Comparison of ENCODE assay signal across 8 mouse cellular contexts in the genomic region with DNA sequence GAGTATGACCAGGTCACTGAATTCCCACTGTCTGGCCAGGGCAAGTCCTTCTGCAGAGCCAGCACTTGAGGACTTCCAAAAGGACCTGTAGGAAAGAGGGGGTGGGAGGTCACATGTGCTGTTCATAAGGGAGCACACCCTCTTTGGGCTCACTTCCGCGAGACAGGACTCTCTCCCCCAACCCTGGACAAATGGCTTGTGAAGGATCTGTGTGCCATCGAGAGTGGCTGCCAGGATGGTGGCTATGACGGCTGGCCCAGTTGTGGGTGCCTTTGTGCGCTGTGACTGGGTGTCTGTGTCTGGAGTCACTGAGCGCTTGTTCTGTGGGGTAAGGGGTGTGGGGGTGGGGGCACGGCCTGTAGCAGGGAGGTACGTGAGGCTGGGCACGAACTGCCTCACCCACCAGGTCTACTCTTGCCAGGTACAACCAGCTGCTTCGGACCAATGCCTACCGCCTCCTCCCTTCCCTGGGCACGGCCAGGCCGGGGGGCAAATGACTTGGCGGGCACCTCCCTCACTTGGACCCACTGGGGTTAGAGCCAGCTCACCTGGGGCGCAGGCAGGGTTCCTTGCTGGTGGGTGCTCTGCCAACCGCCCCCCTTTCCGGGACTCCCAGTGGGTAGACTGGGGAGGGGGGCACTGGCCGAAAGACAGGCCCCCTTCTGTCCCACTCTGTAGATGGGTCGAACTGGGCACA. TPM values are rescaled to one million over a fixed set of nuclear protein-coding genes. Genes with fewer than 3 reads are reported as not detected.
A peak's percentile ranks its signal among the peaks of the same experiment; 100 is the strongest.
DNase-seq lines count a peak whose midpoint lies in the region; ATAC-seq and TF ChIP-seq lines count a peak whose summit lies in the region.

No protein-coding gene starts in this region.

- H3K36me3 ChIP-seq in heart, embryonic 15.5 days: no peaks in the 10 kb centered on the region
- H3K36me3 ChIP-seq in heart, postnatal 0 days (replicated peaks; ENCODE audit: control insufficient read depth, insufficient read depth, low read length): no peaks in the 10 kb centered on the region
- no peaks in the 10 kb centered on the region for H3K36me3 ChIP-seq in neural tube, embryonic 15.5 days

- no peak for DNase-seq in heart, adult 11 months
- peak; percentile 58 for DNase-seq in brain, adult 2 months (ENCODE audit: low read depth, low spot score)
- no peak for DNase-seq in heart, postnatal 0 days (ENCODE audit: low spot score)
- DNase-seq in layer of hippocampus, postnatal 10 days (ENCODE audit: low spot score in 2 of 2): peak; percentile 53 to 75
- DNase-seq in ovary, postnatal 10 days (ENCODE audit: low spot score): no peak

- peak overlapping the region; percentile 43 for H3K4me3 ChIP-seq in heart, embryonic 15.5 days
- H3K4me3 ChIP-seq in heart, postnatal 0 days (ENCODE audit: low read depth, low read length): peak overlapping the region; percentile 35; the same call in 1 of the 2 replicates
- H3K4me3 ChIP-seq in neural tube, embryonic 15.5 days (replicated peaks): peak overlapping the region; percentile 38

- no peak for ATAC-seq in heart, embryonic 15.5 days (replicated peaks; ENCODE audit: insufficient number of reproducible peaks, insufficient read depth, low FRiP score, low read depth)
- ATAC-seq in heart, postnatal 0 days (ENCODE audit: insufficient read depth, low read depth): no peak
- no peak for ATAC-seq in neural tube, embryonic 15.5 days (ENCODE audit: low FRiP score)
- no peak for ATAC-seq in activated CD4-positive, CD25-positive, alpha-beta regulatory T cell, adult 4 months

- 69% methylated on average over 19 of the region's 19 CpGs for WGBS in heart, embryonic 15.5 days
- WGBS in heart, postnatal 0 days: 78% methylated on average over 19 of the region's 19 CpGs
- WGBS in neural tube, embryonic 15.5 days: 62% methylated on average over 19 of the region's 19 CpGs

- H3K9ac ChIP-seq in heart, embryonic 15.5 days: peak overlapping the region; percentile 60
- H3K9ac ChIP-seq in heart, postnatal 0 days (replicated peaks; ENCODE audit: low read depth, low read length): 0 out of 2 replicates have a peak overlapping the region, but pooled peaks have one; percentile 52
- peak overlapping the region; percentile 51; the same call in 1 of the 2 replicates for H3K9ac ChIP-seq in neural tube, embryonic 15.5 days (replicated peaks)

- H3K27me3 ChIP-seq in heart, embryonic 15.5 days: peaks cover 8% of the 10 kb centered on the region
- peaks cover 6% of the 10 kb centered on the region; the same call in 1 of the 2 replicates for H3K27me3 ChIP-seq in heart, postnatal 0 days (ENCODE audit: control insufficient read depth, insufficient read depth, low read length)
- peaks cover 7% of the 10 kb centered on the region; the same call in 1 of the 2 replicates for H3K27me3 ChIP-seq in neural tube, embryonic 15.5 days (replicated peaks)

- TF ChIP-seq CTCF in heart, postnatal 0 days (IDR thresholded peaks at IDR 0.05; ENCODE audit: low read depth): no peak

- H3K4me1 ChIP-seq in heart, embryonic 15.5 days (replicated peaks): peaks cover 77% of the 10 kb centered on the region
- peaks cover 43% of the 10 kb centered on the region for H3K4me1 ChIP-seq in heart, postnatal 0 days (ENCODE audit: control insufficient read depth, insufficient read depth)
- peaks cover 38% of the 10 kb centered on the region for H3K4me1 ChIP-seq in neural tube, embryonic 15.5 days

- H3K27ac ChIP-seq in heart, embryonic 15.5 days: peak overlapping the region; percentile 93; the same call in 1 of the 2 replicates
- H3K27ac ChIP-seq in heart, postnatal 0 days (ENCODE audit: low read depth): no peak overlapping the region
- peak overlapping the region; percentile 51; the same call in 1 of the 2 replicates for H3K27ac ChIP-seq in neural tube, embryonic 15.5 days (replicated peaks)

- peak overlapping the region; percentile 87 for H3K4me2 ChIP-seq in heart, embryonic 15.5 days
- peak overlapping the region; percentile 71 for H3K4me2 ChIP-seq in heart, postnatal 0 days (ENCODE audit: low read depth, low read length)
- peak overlapping the region; percentile 76 for H3K4me2 ChIP-seq in neural tube, embryonic 15.5 days

- H3K9me3 ChIP-seq in heart, embryonic 15.5 days (replicated peaks): no peaks in the 10 kb centered on the region
- no peaks in the 10 kb centered on the region for H3K9me3 ChIP-seq in heart, postnatal 0 days (replicated peaks; ENCODE audit: control insufficient read depth, low read length)
- H3K9me3 ChIP-seq in neural tube, embryonic 15.5 days (replicated peaks): no peaks in the 10 kb centered on the region

- no peak for TF ChIP-seq EP300 in heart, postnatal 0 days (IDR thresholded peaks at IDR 0.05; ENCODE audit: low read depth)

RNA-seq across cellular contexts. Expression of a gene that starts 0.5 kb away (rescaled TPM):
- 0.60 and 0.98 TPM in 2 replicates for polyA plus RNA-seq in heart, embryonic 15.5 days (2015; fragmentation: Nextera tagmentation; extraction: Ambion mirVana)
- total RNA-seq in heart, postnatal 0 days (2014; rRNA removed; ENCODE audit: low replicate concordance): not detected in 2 replicates
- 0.25 TPM in 1 of 2 replicates, not detected in the other for polyA plus RNA-seq in heart, postnatal 0 days (2015; fragmentation: Nextera tagmentation; extraction: Ambion mirVana)
- not detected for total RNA-seq in layer of hippocampus, postnatal 10 days (2021)
- polyA plus RNA-seq in neural tube, embryonic 15.5 days (2015; fragmentation: Nextera tagmentation; extraction: Ambion mirVana): 0.40 TPM in 1 of 2 replicates, not detected in the other
- polyA plus RNA-seq in activated CD4-positive, CD25-positive, alpha-beta regulatory T cell, adult 4 months (2017; shearing (Covaris generic)): not detected

RNA-seq across cellular contexts. Expression of a gene that starts 46.5 kb away (rescaled TPM):
- polyA plus RNA-seq in heart, embryonic 15.5 days (2015; fragmentation: Nextera tagmentation; extraction: Ambion mirVana): 35.1 and 42.4 TPM in 2 replicates
- 79.1 and 81.5 TPM in 2 replicates for total RNA-seq in heart, postnatal 0 days (2014; rRNA removed; ENCODE audit: low replicate concordance)
- polyA plus RNA-seq in heart, postnatal 0 days (2015; fragmentation: Nextera tagmentation; extraction: Ambion mirVana): 45.9 and 53.2 TPM in 2 replicates
- 100 to 1,000 TPM; 223 to 234 TPM for total RNA-seq in layer of hippocampus, postnatal 10 days (2021)
- polyA plus RNA-seq in neural tube, embryonic 15.5 days (2015; fragmentation: Nextera tagmentation; extraction: Ambion mirVana): 123 and 145 TPM in 2 replicates
- 1 to 10 TPM; 2.7 to 3.6 TPM for polyA plus RNA-seq in activated CD4-positive, CD25-positive, alpha-beta regulatory T cell, adult 4 months (2017; shearing (Covaris generic))

RNA-seq across cellular contexts. Expression of a gene that starts 47.1 kb away (rescaled TPM):
- 124 and 133 TPM in 2 replicates for polyA plus RNA-seq in heart, embryonic 15.5 days (2015; fragmentation: Nextera tagmentation; extraction: Ambion mirVana)
- 34.7 and 98.0 TPM in 2 replicates for total RNA-seq in heart, postnatal 0 days (2014; rRNA removed; ENCODE audit: low replicate concordance)
- polyA plus RNA-seq in heart, postnatal 0 days (2015; fragmentation: Nextera tagmentation; extraction: Ambion mirVana): 152 and 162 TPM in 2 replicates
- 10 to 100 TPM; 37.3 to 42.5 TPM for total RNA-seq in layer of hippocampus, postnatal 10 days (2021)
- 129 and 132 TPM in 2 replicates for polyA plus RNA-seq in neural tube, embryonic 15.5 days (2015; fragmentation: Nextera tagmentation; extraction: Ambion mirVana)
- 10 to 100 TPM; 73.4 to 90.9 TPM for polyA plus RNA-seq in activated CD4-positive, CD25-positive, alpha-beta regulatory T cell, adult 4 months (2017; shearing (Covaris generic))

Comparison
In these comparisons a context has a peak if more than half of its experiments do, and no peak if none do; other contexts are left out.
1. DNase-seq: peak in brain, adult 2 months (single experiment) and layer of hippocampus, postnatal 10 days (2 of 2); none in heart, adult 11 months (single experiment), heart, postnatal 0 days (single experiment) and ovary, postnatal 10 days (single experiment).
2. Peak in every context shown above with its lines, with median percentiles within 50 percentile points of each other: H3K4me2 ChIP-seq, H3K4me3 ChIP-seq and H3K9ac ChIP-seq.